Mouse (Mus musculus) liver, embryonic 15.5 days (tissue): ENCODE data around the gene 1700017B05Rik. TPM values are rescaled to one million over a fixed set of nuclear protein-coding genes. Genes with fewer than 3 reads are reported as not detected.

ENCODE experiments used
- ATAC-seq: fragments of 200-750 bp; cut with Nextera tagmentation; 2 replicates; pipeline ENCODE4 v1.8.0; 2017; ENCODE audit warnings: moderate number of reproducible peaks, mild to moderate bottlenecking, moderate library complexity; ENCODE audit not compliant: insufficient read depth
- H3K27ac ChIP-seq: fragments of 300-500 bp; sonication (generic); replicated peaks from 2 replicates; pipeline ENCODE4 v1.5.1; 2015; ENCODE audit warnings: mild to moderate bottlenecking, inconsistent platforms
- H3K27me3 ChIP-seq: fragments of 300-500 bp; sonication (generic); 2 replicates; pipeline ENCODE4 v1.6.1; 2015; ENCODE audit warnings: mild to moderate bottlenecking, inconsistent platforms
- H3K36me3 ChIP-seq: fragments of 300-500 bp; sonication (generic); replicated peaks from 2 replicates; pipeline ENCODE4 v1.6.1; 2015; ENCODE audit warnings: moderate library complexity, mild to moderate bottlenecking, inconsistent platforms
- H3K4me1 ChIP-seq: fragments of 300-500 bp; sonication (generic); replicated peaks from 2 replicates; pipeline ENCODE4 v1.6.1; 2015; ENCODE audit warnings: inconsistent platforms
- H3K4me2 ChIP-seq: fragments of 300-500 bp; sonication (generic); 2 replicates; pipeline ENCODE4 v1.6.1; 2015; ENCODE audit warnings: moderate library complexity, mild to moderate bottlenecking, inconsistent platforms
- H3K4me3 ChIP-seq: fragments of 300-500 bp; sonication (generic); replicated peaks from 2 replicates; pipeline ENCODE4 v1.5.1; 2015; ENCODE audit warnings: mild to moderate bottlenecking, inconsistent platforms
- H3K9ac ChIP-seq: fragments of 300-500 bp; sonication (generic); 2 replicates; pipeline ENCODE4 v1.6.1; 2015; ENCODE audit warnings: moderate library complexity, mild to moderate bottlenecking, inconsistent platforms
- H3K9me3 ChIP-seq: fragments of 300-500 bp; sonication (generic); replicated peaks from 2 replicates; pipeline ENCODE4 v1.6.1; 2016; ENCODE audit warnings: inconsistent platforms
- WGBS: fragments of 180-500 bp; shearing (Covaris S2); methylation state at CpG from one replicate; pipeline ENCODE4 v1.1.7; 2015; ENCODE audit warnings: mixed read lengths; ENCODE audit not compliant: insufficient replicate concordance; 5-methylcytosine and 5-hydroxymethylcytosine counted together
- polyA plus RNA-seq: library from polyadenylated mRNA; unstranded; fragments of >200 nt; fragmentation: Nextera tagmentation; extraction: Ambion mirVana; gene quantifications from 2 replicates; pipeline ENCODE4 v1.2.1, GENCODE M21; 2015

Gene 1700017B05Rik
- polyA plus RNA-seq, 1 experiment from 2014 or later, result 15.4 TPM

GRCm38 (mm10) chr9:57271837-57272562 lies 9.6 kb upstream of the 1700017B05Rik start:
- Histone ChIP-seq H3K4me1 (peaks cover 26% of the 10 kb centered on the region), H3K4me2 (no peak overlapping the region), H3K9ac (no peak overlapping the region), H3K27ac (no peak overlapping the region), H3K4me3 (no peak overlapping the region), H3K27me3 (peaks cover 64% of the 10 kb centered on the region), H3K9me3 (no peaks in the 10 kb centered on the region), H3K36me3 (no peaks in the 10 kb centered on the region)
- 43% methylated on average over 9 of the region's 9 CpGs for WGBS
- no peak for ATAC-seq

DNA sequence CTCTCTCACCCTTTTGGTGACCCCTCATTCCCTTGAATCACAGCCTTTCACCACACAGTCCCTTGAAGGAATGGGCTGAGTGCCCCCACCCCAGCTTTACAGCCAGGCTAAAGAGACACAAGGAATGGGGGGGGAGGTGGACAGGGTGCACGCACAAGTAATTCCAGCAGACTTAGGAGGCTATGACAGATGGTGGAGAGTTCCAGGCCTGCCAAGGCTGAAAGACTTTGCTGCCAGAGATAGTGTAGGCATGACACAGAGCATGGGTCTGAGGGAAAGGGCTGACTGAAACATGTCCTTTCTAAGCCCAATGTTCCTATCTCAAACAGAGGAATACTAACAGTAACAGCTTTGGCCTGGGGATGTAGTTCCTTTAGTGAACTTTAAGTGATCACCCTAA lies 8.7 kb upstream of the 1700017B05Rik start:
- H3K4me2 ChIP-seq, result no peak overlapping the region
- no peak overlapping the region for H3K27ac ChIP-seq
- H3K27me3 ChIP-seq, result peaks cover 71% of the 10 kb centered on the region
- no peak overlapping the region for H3K9ac ChIP-seq
- no peaks in the 10 kb centered on the region for H3K9me3 ChIP-seq
- ATAC-seq, result no peak
- H3K36me3 ChIP-seq, result no peaks in the 10 kb centered on the region
- WGBS, result 78% methylated on average over 1 of the region's 1 CpGs
- no peak overlapping the region for H3K4me3 ChIP-seq
- peaks cover 27% of the 10 kb centered on the region for H3K4me1 ChIP-seq

DNA sequence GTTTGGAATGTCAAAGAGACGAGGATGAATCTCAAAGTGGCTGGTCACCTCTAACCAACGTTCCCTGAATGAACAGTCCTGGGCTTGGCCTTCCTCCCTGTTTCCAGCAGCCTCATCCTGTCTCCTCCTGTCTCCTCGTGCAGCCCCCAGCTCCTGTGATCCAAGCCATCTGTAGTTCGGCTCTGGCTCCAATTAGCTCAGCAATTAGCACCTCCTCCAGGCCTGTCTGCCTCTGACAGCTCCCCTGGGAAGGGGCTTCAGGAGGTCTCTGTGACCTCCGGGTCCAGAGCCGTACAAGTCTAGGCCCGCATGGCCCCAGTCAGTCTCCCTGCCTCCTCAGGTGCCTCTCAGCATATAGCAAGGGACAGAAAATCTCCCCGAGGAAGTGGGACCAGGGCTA lies 8.0 kb upstream of the 1700017B05Rik start:
- peaks cover 29% of the 10 kb centered on the region for H3K4me1 ChIP-seq

DNA sequence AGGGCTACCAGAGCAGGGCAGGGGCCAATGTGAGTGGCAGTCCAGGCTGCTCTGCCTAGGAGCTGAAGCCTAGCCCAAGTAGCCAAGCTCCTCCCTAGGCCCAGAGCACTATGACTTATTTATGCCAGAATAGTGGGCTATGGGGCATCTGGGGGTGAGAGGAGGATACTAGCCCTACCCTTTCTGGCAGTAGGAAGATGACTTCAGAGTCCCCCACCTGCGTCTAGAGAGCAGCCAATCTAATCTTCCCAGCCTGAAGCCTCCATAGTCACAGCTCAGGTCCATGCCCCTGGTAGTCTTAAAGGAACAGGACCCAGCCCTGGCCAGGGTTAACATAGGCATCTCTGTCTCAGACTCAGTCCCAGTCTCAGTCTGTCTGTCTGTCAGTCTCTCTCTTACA lies 7.0 kb upstream of the 1700017B05Rik start:
- H3K27me3 ChIP-seq, result peaks cover 67% of the 10 kb centered on the region
- 30% methylated on average over 1 of the region's 1 CpGs for WGBS
- H3K9me3 ChIP-seq, result no peaks in the 10 kb centered on the region
- H3K36me3 ChIP-seq, result no peaks in the 10 kb centered on the region
- H3K9ac ChIP-seq, result no peak overlapping the region
- H3K4me3 ChIP-seq, result no peak overlapping the region
- ATAC-seq, result no peak
- no peak overlapping the region for H3K27ac ChIP-seq
- no peak overlapping the region for H3K4me2 ChIP-seq
- peaks cover 35% of the 10 kb centered on the region for H3K4me1 ChIP-seq

More for the DNA sequence above, 8.0 kb upstream of the 1700017B05Rik start:
- no peak overlapping the region for H3K9ac ChIP-seq
- no peaks in the 10 kb centered on the region for H3K9me3 ChIP-seq
- H3K27me3 ChIP-seq, result peaks cover 74% of the 10 kb centered on the region
- 53% methylated on average over 8 of the region's 8 CpGs for WGBS
- no peak overlapping the region for H3K27ac ChIP-seq
- H3K4me2 ChIP-seq, result no peak overlapping the region
- no peak overlapping the region for H3K4me3 ChIP-seq
- ATAC-seq, result no peak
- H3K36me3 ChIP-seq, result no peaks in the 10 kb centered on the region

DNA sequence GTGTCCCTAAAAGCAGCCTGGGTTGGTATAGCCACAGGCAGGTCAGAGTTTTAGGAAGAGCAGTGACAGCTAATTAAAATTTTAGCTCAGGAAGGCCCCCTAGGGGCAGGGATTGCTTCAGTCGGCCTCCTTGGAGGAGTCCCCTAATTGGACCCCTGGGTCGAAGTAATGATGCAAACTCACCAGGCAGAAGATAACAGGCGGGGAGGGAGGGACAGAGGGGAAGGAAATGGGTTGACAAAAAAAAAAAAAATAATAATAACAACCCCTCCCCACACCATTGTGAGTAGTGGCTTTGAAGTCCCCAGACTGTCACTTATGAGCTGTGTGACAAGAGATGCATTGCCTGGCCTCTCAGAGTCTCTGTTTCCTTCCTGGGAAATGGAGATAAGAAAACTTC lies 6.2 kb upstream of the 1700017B05Rik start:
- H3K27me3 ChIP-seq, result peaks cover 64% of the 10 kb centered on the region
- H3K9me3 ChIP-seq, result no peaks in the 10 kb centered on the region
- H3K36me3 ChIP-seq, result no peaks in the 10 kb centered on the region
- no peak overlapping the region for H3K4me2 ChIP-seq
- no peak overlapping the region for H3K27ac ChIP-seq
- peaks cover 36% of the 10 kb centered on the region for H3K4me1 ChIP-seq
- 5% methylated on average over 3 of the region's 3 CpGs for WGBS
- no peak overlapping the region for H3K4me3 ChIP-seq
- H3K9ac ChIP-seq, result no peak overlapping the region
- ATAC-seq, result no peak

DNA sequence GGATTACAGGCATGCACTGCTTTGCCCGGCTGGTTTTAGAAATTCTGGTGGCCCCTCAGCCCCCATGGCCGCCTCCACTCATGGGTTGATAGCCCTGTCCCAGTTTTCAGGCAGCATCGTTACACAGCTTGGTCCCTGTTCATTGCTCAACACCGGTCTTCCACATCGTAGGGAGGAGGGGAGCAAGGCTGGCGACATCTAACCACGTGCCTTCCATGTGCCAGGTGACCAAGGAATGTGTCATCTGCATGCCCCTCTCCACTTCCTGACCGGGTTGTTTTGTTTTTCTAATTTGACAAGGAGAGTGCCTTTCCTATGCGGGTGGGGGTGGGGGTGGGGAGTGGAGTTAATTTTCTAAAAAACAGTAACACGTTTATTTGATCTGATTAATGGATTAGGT lies 5.7 kb upstream of the 1700017B05Rik start:
- Histone ChIP-seq H3K9me3 (no peaks in the 10 kb centered on the region), H3K4me3 (no peak overlapping the region), H3K27me3 (peaks cover 59% of the 10 kb centered on the region), H3K4me1 (peaks cover 41% of the 10 kb centered on the region), H3K27ac (no peak overlapping the region), H3K9ac (no peak overlapping the region), H3K4me2 (no peak overlapping the region), H3K36me3 (no peaks in the 10 kb centered on the region)
- no peak for ATAC-seq
- WGBS, result 19% methylated on average over 10 of the region's 10 CpGs

DNA sequence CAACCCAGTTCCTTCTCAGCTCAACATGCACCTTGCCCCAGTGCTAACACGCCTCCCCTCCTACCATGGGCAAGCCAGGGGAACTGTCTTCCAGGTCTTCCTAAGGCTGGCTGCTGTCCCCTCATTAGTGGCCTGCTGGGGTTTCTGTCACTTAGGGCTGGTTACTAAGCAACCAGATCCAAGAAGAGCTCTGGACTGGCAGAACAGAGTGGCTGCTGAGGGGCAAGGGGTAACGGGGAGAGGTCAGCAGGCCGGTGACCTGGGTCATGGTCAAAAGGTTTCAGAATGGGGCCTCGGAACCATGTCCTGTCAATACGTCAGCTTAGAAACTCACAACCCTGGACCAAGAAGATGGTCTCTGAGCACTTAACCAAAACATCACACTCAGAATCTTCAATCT lies 5.0 kb upstream of the 1700017B05Rik start:
- Histone ChIP-seq H3K4me3 (no peak overlapping the region), H3K4me1 (peaks cover 47% of the 10 kb centered on the region), H3K9ac (no peak overlapping the region), H3K36me3 (no peaks in the 10 kb centered on the region), H3K4me2 (no peak overlapping the region), H3K27me3 (peaks cover 53% of the 10 kb centered on the region), H3K9me3 (no peaks in the 10 kb centered on the region), H3K27ac (no peak overlapping the region)
- WGBS, result 73% methylated on average over 5 of the region's 5 CpGs
- no peak for ATAC-seq

- Histone ChIP-seq H3K27ac (no peak overlapping the region), H3K4me2 (no peak overlapping the region), H3K4me1 (peaks cover 66% of the 10 kb centered on the region), H3K36me3 (no peaks in the 10 kb centered on the region), H3K4me3 (no peak overlapping the region), H3K9me3 (no peaks in the 10 kb centered on the region), H3K9ac (no peak overlapping the region), H3K27me3 (peaks cover 30% of the 10 kb centered on the region)
- 49% methylated on average over 5 of the region's 5 CpGs for WGBS
- ATAC-seq, result no peak
Measured at GRCm38 (mm10) chr9:57265125-57265524, 2.7 kb upstream of the 1700017B05Rik start.

GRCm38 (mm10) chr9:57262795-57263684 lies 628 bp upstream of the 1700017B05Rik start:
- peaks cover 14% of the 10 kb centered on the region for H3K36me3 ChIP-seq
- H3K4me2 ChIP-seq, result peak overlapping the region; percentile 91
- H3K9me3 ChIP-seq, result no peaks in the 10 kb centered on the region
- no peak for ATAC-seq
- peaks cover 17% of the 10 kb centered on the region for H3K27me3 ChIP-seq
- H3K4me3 ChIP-seq, result peak overlapping the region; percentile 96
- peak overlapping the region; percentile 86 for H3K27ac ChIP-seq
- WGBS, result 40% methylated on average over 13 of the region's 13 CpGs
- H3K9ac ChIP-seq, result peak overlapping the region; percentile 98
- peaks cover 64% of the 10 kb centered on the region for H3K4me1 ChIP-seq

DNA sequence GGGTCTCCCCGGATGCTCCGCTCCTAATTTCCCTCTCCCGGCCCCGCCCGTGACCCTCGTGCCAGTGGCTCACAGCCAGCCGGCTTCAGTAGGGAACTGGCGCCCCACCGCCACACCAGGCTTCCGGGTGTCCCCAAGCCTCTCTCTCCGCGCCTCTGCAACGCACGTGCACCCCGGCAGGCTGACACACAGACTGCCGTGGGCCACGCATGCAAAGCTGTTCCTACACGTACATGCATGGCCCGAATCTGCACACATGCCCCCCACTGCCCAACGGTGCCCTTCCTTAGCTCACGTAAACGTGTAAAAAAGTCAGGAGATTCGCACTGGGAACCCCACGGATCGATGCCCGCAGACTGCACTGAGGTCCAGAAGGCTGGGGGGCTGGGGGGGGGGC lies 898 bp downstream of the 1700017B05Rik start:
- peak overlapping the region; percentile 98 for H3K9ac ChIP-seq
- H3K36me3 ChIP-seq, result peaks cover 30% of the 10 kb centered on the region
- H3K4me2 ChIP-seq, result peak overlapping the region; percentile 91
- no peaks in the 10 kb centered on the region for H3K9me3 ChIP-seq
- peaks cover 52% of the 10 kb centered on the region for H3K4me1 ChIP-seq
- under 1% methylated on average over 26 of the region's 26 CpGs for WGBS
- H3K27me3 ChIP-seq, result peaks cover 9% of the 10 kb centered on the region
- peak overlapping the region; percentile 96 for H3K4me3 ChIP-seq
- peak; percentile 17 for ATAC-seq
- H3K27ac ChIP-seq, result peak overlapping the region; percentile 86

DNA sequence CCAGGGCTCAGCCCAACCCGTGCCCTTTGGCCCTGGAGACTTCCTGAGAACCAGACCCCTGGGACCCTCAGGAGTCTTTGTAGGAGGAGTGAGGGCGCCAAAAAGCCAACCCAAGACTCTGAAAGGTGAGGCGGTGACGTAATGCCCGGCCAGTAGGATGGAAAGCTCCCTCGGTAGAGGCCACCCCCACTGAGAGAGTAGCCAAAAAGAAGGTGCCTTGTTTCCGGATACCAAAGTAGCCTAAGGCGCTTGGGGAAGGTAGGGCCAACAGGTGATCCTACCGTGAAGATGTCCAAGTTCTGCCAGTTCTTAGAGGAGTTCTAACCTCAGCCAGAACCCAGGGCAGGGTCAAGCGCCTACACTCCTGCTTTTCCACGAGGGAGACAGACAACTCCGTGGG lies 1.5 kb downstream of the 1700017B05Rik start:
- peak overlapping the region; percentile 86 for H3K27ac ChIP-seq
- H3K9me3 ChIP-seq, result no peaks in the 10 kb centered on the region
- peaks cover 3% of the 10 kb centered on the region; the same call in 1 of the 2 replicates for H3K27me3 ChIP-seq
- ATAC-seq, result no peak
- peaks cover 53% of the 10 kb centered on the region for H3K4me1 ChIP-seq
- peak overlapping the region; percentile 96 for H3K4me3 ChIP-seq
- H3K36me3 ChIP-seq, result peaks cover 35% of the 10 kb centered on the region
- peak overlapping the region; percentile 98 for H3K9ac ChIP-seq
- peak overlapping the region; percentile 91 for H3K4me2 ChIP-seq
- 18% methylated on average over 12 of the region's 12 CpGs for WGBS
